ENCODE assay signal across 8 mouse cellular contexts in genomic region chr11:117991502-117992470, GRCm38 (mm10). TPM values are rescaled to one million over a fixed set of nuclear protein-coding genes. Genes with fewer than 3 reads are reported as not detected.
A peak's percentile ranks its signal among the peaks of the same experiment; 100 is the strongest.
DNase-seq lines count a peak whose midpoint lies in the region; ATAC-seq lines count a peak whose summit lies in the region.

No protein-coding gene starts in this region.

- peak; percentile 98 for DNase-seq in heart, adult 11 months
- DNase-seq in B cell, adult 2 months: peak; percentile 43 to 44
- peak; percentile 36 for DNase-seq in heart, postnatal 25 days (ENCODE audit: low spot score)
- DNase-seq in lung, postnatal 4 days: peak; percentile 73 to 81
- no peak for DNase-seq in left cerebral cortex, postnatal 4 days

- peaks cover 83% of the 10 kb centered on the region for H3K4me1 ChIP-seq in heart, embryonic 12.5 days (replicated peaks)
- H3K4me1 ChIP-seq in forebrain, embryonic 15.5 days: peaks cover 47% of the 10 kb centered on the region

- WGBS in heart, embryonic 12.5 days: 54% methylated on average over 9 of the region's 9 CpGs
- WGBS in forebrain, embryonic 15.5 days: 76% methylated on average over 9 of the region's 9 CpGs

- no peaks in the 10 kb centered on the region for H3K9me3 ChIP-seq in heart, embryonic 12.5 days (replicated peaks)
- no peaks in the 10 kb centered on the region for H3K9me3 ChIP-seq in forebrain, embryonic 15.5 days

- H3K27ac ChIP-seq in heart, embryonic 12.5 days (ENCODE audit: poor library complexity, severe bottlenecking): no peak overlapping the region
- H3K27ac ChIP-seq in forebrain, embryonic 15.5 days (replicated peaks): no peak overlapping the region

- no peaks in the 10 kb centered on the region for H3K36me3 ChIP-seq in heart, embryonic 12.5 days
- no peaks in the 10 kb centered on the region for H3K36me3 ChIP-seq in forebrain, embryonic 15.5 days

- intact Hi-C loops in heart, postnatal 25 days (cut with DNase I): no loop called here
- intact Hi-C loops in left cerebral cortex, postnatal 4 days (cut with DNase I): loop anchor here (10.0 kb wide), 1 partner anchor 117 kb away; the partner anchor contains the start of gene Tha1

- no peak overlapping the region for H3K4me2 ChIP-seq in heart, embryonic 12.5 days
- no peak overlapping the region for H3K4me2 ChIP-seq in forebrain, embryonic 15.5 days (replicated peaks)

- no peaks in the 10 kb centered on the region for H3K27me3 ChIP-seq in heart, embryonic 12.5 days (replicated peaks)
- H3K27me3 ChIP-seq in forebrain, embryonic 15.5 days: no peaks in the 10 kb centered on the region

- ATAC-seq in heart, embryonic 12.5 days (ENCODE audit: insufficient number of reproducible peaks, low FRiP score): no peak
- no peak for ATAC-seq in erythroid progenitor cell, adult 5-6 weeks (replicated peaks; ENCODE audit: low FRiP score, poor library complexity, severe bottlenecking)
- ATAC-seq in forebrain, embryonic 15.5 days (replicated peaks): no peak

- no peak overlapping the region for H3K9ac ChIP-seq in heart, embryonic 12.5 days
- no peak overlapping the region for H3K9ac ChIP-seq in forebrain, embryonic 15.5 days (replicated peaks)

- no peak overlapping the region for H3K4me3 ChIP-seq in heart, embryonic 12.5 days
- no peak overlapping the region for H3K4me3 ChIP-seq in forebrain, embryonic 15.5 days

RNA-seq across cellular contexts. Expression of gene Pgs1, which starts 5.7 kb away (rescaled TPM):
- 28.9 and 29.6 TPM in 2 replicates for polyA plus RNA-seq in heart, embryonic 12.5 days (2016; fragmentation: Nextera tagmentation; extraction: Ambion mirVana)
- total RNA-seq in heart, postnatal 25 days (2021): 10 to 100 TPM; 18.1 to 18.2 TPM
- total RNA-seq in erythroid progenitor cell, adult 5-6 weeks (2015; ENCODE audit: low replicate concordance): 10.1 and 13.3 TPM in 2 replicates
- total RNA-seq in erythroid progenitor cell, adult 5-6 weeks (2017; ENCODE audit: low replicate concordance): 5.1 and 22.5 TPM in 2 replicates
- polyA plus RNA-seq in forebrain, embryonic 15.5 days (2015; fragmentation: Nextera tagmentation; extraction: Ambion mirVana): 52.9 and 54.3 TPM in 2 replicates
- 10 to 100 TPM; 56.9 to 58.6 TPM for total RNA-seq in left cerebral cortex, postnatal 4 days (2021)

RNA-seq across cellular contexts. Expression of gene Socs3, which starts 21.9 kb away (rescaled TPM):
- 7.1 and 8.0 TPM in 2 replicates for polyA plus RNA-seq in heart, embryonic 12.5 days (2016; fragmentation: Nextera tagmentation; extraction: Ambion mirVana)
- 1 to 10 TPM; 5.2 to 6.3 TPM for total RNA-seq in heart, postnatal 25 days (2021)
- 0.36 and 1.3 TPM in 2 replicates for total RNA-seq in erythroid progenitor cell, adult 5-6 weeks (2015; ENCODE audit: low replicate concordance)
- total RNA-seq in erythroid progenitor cell, adult 5-6 weeks (2017; ENCODE audit: low replicate concordance): 1.2 TPM in 1 of 2 replicates, not detected in the other
- 14.2 and 15.1 TPM in 2 replicates for polyA plus RNA-seq in forebrain, embryonic 15.5 days (2015; fragmentation: Nextera tagmentation; extraction: Ambion mirVana)
- total RNA-seq in left cerebral cortex, postnatal 4 days (2021): 1 to 10 TPM; 3.8 to 4.1 TPM
